Mouse (Mus musculus): Measurements from ENCODE around the gene Marveld2. TPM values are rescaled to one million over a fixed set of nuclear protein-coding genes. Genes with fewer than 3 reads are reported as not detected.

The Marveld2 gene
- total RNA-seq (2021) = under 1 TPM; 0.51 to 0.64 TPM
- long read RNA-seq, experiment 1, partial matches to known transcripts = 0 of 1 reads
- long read RNA-seq, experiment 1, other reads (novel, unspliced or antisense) = 0 of 1 reads
- long read RNA-seq, experiment 2, partial matches to known transcripts = 0 of 1 reads
- long read RNA-seq, experiment 2, other reads (novel, unspliced or antisense) = 0 of 1 reads

GRCm38 (mm10) chr13:100616181-100617087 lies at the start of gene Marveld2:
TSS of gene Marveld2 (minus strand) at chr13:100616971.
- intact Hi-C loops (cut with DNase I) = loop anchor here (10.0 kb wide), 1 partner anchor 122 kb away; the partner anchor contains the start of gene Gtf2h2
- no peak for TF ChIP-seq CTCF (IDR thresholded peaks at IDR 0.05)
- H3K4me3 ChIP-seq = peak within 1 kb of the TSS; percentile 76
- DNase-seq = peak; percentile 66
- H3K27ac ChIP-seq = peak within 1 kb of the TSS; percentile 54

GRCm38 (mm10) chr13:100659864-100660456 lies 43.2 kb upstream of the Marveld2 start:
- peak; percentile 55 for DNase-seq
- intact Hi-C loops (cut with DNase I) = loop anchor here (5.0 to 10.0 kb wide), 2 partner anchors 72 to 555 kb away; partner anchors contain the start of genes Bdp1, Cdk7 and Serf1
- H3K4me3 ChIP-seq = no peak overlapping the region
- peak; percentile 88 for TF ChIP-seq CTCF (IDR thresholded peaks at IDR 0.05)
- H3K27ac ChIP-seq = peak overlapping the region; percentile 3; the same call in 1 of the 2 replicates

- intact Hi-C loops (cut with DNase I) = loop anchor here (10.0 kb wide), 1 partner anchor 553 kb away; the partner anchor contains the start of genes Bdp1 and Serf1
- Histone ChIP-seq H3K4me3 (no peak overlapping the region), H3K27ac (no peak overlapping the region)
- TF ChIP-seq CTCF (IDR thresholded peaks at IDR 0.05) = no peak
- DNase-seq = no peak
These were observed 41.3 kb upstream of the Marveld2 start for GRCm38 (mm10) chr13:100658091-100658490.

- TF ChIP-seq CTCF (IDR thresholded peaks at IDR 0.05) = no peak
- Histone ChIP-seq H3K27ac (peak within 1 kb of the TSS; percentile 100), H3K4me3 (peak within 1 kb of the TSS; percentile 98)
- no peak for DNase-seq
- intact Hi-C loops (cut with DNase I) = loop anchor here (10.0 kb wide), 1 partner anchor 547 kb away; the partner anchor contains the start of genes Bdp1 and Serf1
These were observed 34.8 kb upstream of the Marveld2 start, which contains the start of gene Taf9 for GRCm38 (mm10) chr13:100651439-100652186. TSS of gene Taf9 (plus strand) at chr13:100651579.

GRCm38 (mm10) chr13:100650550-100651438 lies 34.0 kb upstream of the Marveld2 start, which contains the start of the genes Ak6 and Rad17:
TSS of gene Ak6 (plus strand) at chr13:100650979.
TSS of gene Rad17 (minus strand) at chr13:100651051.
- intact Hi-C loops (cut with DNase I) = loop anchor here (10.0 kb wide), 1 partner anchor 546 kb away; the partner anchor contains the start of genes Bdp1 and Serf1
- H3K27ac ChIP-seq = peak within 1 kb of the TSS; percentile 100
- H3K4me3 ChIP-seq = peak within 1 kb of the TSS; percentile 98
- peak; percentile 97 for DNase-seq
- peak; percentile 26; the same call in 1 of the 2 replicates for TF ChIP-seq CTCF (IDR thresholded peaks at IDR 0.05)

GRCm38 (mm10) chr13:100648223-100648622 lies 31.5 kb upstream of the Marveld2 start:
- Histone ChIP-seq H3K4me3 (no peak overlapping the region), H3K27ac (no peak overlapping the region)
- TF ChIP-seq CTCF (IDR thresholded peaks at IDR 0.05) = no peak
- intact Hi-C loops (cut with DNase I) = loop anchor here (10.0 kb wide), 1 partner anchor 153 kb away; the partner anchor contains the start of gene Gtf2h2
- DNase-seq = no peak

GRCm38 (mm10) chr13:100642471-100643209 lies 25.9 kb upstream of the Marveld2 start:
- H3K4me3 ChIP-seq = no peak overlapping the region
- TF ChIP-seq CTCF (IDR thresholded peaks at IDR 0.05) = no peak
- H3K27ac ChIP-seq = no peak overlapping the region
- intact Hi-C loops (cut with DNase I) = loop anchor here (10.0 kb wide), 1 partner anchor 148 kb away; the partner anchor contains the start of gene Gtf2h2
- DNase-seq = no peak

- H3K27ac ChIP-seq = no peak overlapping the region
- intact Hi-C loops (cut with DNase I) = no loop called here
- DNase-seq = no peak
- H3K4me3 ChIP-seq = no peak overlapping the region
- TF ChIP-seq CTCF (IDR thresholded peaks at IDR 0.05) = no peak
These were observed 17.4 kb upstream of the Marveld2 start for GRCm38 (mm10) chr13:100634106-100634691.

GRCm38 (mm10) chr13:100622241-100622640 lies 5.5 kb upstream of the Marveld2 start:
- intact Hi-C loops (cut with DNase I) = no loop called here
- H3K4me3 ChIP-seq = no peak overlapping the region
- no peak overlapping the region for H3K27ac ChIP-seq
- no peak for TF ChIP-seq CTCF (IDR thresholded peaks at IDR 0.05)
- DNase-seq = no peak

GRCm38 (mm10) chr13:100617583-100617982 lies 812 bp upstream of the Marveld2 start:
- TF ChIP-seq CTCF (IDR thresholded peaks at IDR 0.05) = no peak
- DNase-seq = no peak
- Histone ChIP-seq H3K4me3 (no peak overlapping the region), H3K27ac (no peak overlapping the region)
- intact Hi-C loops (cut with DNase I) = loop anchor here (10.0 kb wide), 1 partner anchor 123 kb away; the partner anchor contains the start of gene Gtf2h2
